Mouse (Mus musculus): ENCODE data around the gene Ecel1.
A peak's percentile ranks its signal among the peaks of the same experiment; 100 is the strongest.

The Ecel1 gene

GRCm38 (mm10) chr1:87098358-87098975, 57.9 kb downstream of the Ecel1 start:
- DNase-seq (ENCODE audit: low spot score): peak; percentile 87
